Mouse (Mus musculus) fibroblast of lung, adult 2 months (primary cell): Measurements from ENCODE around the gene Pdcd6ip.
"Not testable (repeated sequence)": the region's sequence is repeated elsewhere in the genome, so short reads cannot be mapped to it uniquely, and the experiment has no call there.

Experiments
- DNase-seq: peaks from one replicate; pipeline ENCODE4 v3.0.0-alpha.2; 2011; ENCODE audit warnings: low read depth

Gene Pdcd6ip

DNA sequence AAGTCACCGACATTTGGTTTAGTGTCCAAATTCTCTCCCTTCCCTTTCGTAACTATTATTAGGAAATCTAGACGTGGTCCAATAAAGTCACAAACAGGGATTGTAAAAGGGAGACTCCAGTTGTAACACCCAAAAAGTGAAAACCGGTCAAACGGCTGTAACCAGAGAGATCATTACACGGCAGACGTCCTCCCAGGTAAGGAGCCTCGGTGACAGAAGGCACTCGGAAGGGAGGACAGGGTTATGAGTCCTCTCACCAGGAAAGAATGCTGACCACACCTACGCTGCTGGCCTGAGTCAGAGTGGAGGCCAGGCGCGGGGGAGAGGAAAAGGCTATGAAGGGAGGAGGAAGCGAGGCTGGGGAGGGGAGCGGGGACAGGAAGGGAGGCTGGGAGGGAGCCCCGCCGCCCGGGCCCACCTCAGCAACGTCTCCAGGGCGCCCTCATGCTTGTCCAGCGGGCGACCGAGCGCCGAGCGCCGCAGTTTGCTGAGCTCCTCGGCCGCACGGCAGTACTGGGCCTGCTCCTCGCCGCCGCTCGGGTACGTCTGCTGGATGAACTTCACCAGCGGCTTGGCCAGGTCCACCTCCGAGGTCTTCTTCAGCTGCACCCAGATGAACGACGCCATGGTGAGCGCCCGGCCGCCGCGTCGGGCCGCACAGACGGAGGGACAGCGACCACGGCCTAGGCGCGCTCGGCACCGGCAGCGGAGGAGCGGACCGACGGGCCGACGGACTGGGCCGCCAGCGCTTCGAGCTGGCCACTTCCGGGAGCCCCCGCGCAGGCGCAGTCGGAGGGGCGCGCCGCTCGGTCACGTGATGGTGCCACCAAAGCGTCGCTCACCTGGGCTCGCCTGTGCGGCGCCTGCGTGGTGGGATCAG lies at the start of gene Pdcd6ip:
Gene Pdcd6ip (minus strand): TSS at position 779 of the 880 bp plus-strand sequence.
- peak; percentile 69 for DNase-seq

DNA sequence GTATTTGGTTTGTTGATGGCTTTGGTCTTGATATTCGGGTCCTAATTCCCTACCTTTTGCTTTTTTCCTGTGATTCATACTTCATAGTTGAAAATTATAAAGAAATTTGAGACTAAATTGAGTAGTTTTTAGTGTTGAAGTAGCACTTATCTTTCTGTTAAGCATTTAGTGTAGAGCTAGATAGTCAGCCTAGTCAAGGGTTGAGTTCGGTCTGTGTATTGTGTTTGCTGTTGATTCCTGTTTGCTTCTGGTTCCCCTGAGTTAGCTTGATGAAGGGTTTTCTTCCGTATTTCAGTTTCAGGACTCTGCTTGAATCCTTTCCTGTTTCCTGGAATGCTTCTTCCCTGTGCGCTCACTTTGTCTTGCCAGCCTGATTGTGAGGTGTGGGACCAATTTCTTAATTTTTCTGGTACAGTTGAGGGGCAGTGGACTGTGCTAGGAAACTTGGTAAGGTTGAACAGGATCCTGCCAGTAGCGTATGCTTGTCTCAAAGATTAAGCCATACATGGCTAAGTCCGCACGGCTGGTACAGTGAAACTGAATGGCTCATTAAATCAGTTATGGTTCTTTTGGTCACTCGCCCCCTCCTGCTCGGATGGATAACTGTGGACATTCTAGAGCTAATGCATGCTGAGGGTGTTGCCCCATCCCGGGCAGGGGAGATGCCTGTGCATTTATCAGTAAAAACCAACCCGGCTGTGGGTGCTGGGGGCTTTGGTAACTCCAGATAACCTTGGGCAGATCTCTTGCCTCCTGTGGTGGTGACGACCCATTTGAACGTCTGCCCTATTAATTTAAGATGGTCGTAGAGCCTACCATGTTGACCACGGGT lies 48.0 kb upstream of the Pdcd6ip start:
- DNase-seq = no peak

DNA sequence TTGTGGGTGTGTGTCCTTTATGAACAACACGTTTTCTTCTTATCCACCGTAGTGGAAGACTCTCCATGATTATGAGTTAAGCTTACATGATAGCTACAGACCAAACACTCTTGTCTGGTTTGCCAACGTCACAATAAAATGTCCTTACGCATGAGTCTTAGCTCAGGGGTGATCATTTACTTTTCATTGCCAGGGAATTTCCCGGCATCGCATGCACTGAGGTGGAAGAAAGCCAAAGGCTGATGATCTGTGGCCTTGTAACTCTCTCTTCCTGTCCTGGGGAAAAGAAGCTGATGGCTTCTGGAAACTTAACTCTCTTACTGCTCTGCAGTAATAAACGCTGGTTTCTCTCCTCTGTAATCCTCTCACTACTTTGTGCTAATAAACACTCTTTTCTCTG lies 41.3 kb upstream of the Pdcd6ip start:
- DNase-seq = no peak

DNA sequence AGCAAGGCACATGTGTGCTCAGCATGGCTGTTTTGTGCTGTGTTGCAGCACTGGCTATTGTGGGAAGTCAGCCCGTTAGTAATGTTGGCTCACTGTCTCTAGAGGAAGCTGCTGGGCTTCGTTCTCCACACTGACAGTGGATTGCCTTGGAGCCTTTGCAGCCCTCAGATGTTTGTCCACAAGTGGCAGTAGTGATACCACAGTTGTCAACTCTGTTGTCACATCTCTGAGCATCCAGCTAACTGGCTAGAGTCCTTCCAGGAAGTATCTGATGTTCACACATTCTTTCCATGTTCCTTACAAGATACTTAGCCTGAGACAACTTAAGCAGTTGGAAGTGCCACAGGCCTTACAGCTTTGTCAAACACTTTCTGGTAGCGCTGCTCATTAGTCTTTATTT lies 35.2 kb upstream of the Pdcd6ip start:
- DNase-seq = no peak

DNA sequence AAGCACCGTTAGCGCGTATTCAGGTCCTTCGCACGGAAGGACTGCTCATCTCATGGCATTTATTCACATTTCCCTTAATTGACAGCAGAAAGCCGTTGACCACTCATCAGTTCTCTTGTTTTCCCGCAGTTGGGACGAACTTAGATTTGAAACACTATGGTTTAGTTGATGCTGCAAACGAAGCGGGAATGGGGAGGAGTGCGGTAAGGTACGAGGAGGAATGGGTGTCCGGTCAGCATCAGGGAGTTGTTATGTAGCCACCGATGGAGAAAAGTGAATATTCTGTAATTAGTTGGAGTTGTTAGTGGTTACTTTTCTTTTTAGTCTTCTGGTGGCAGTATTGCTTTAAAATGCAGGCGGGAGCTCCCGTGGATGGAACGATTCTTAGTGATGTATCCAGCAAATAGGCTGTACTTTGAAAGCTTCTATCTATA lies 34.3 kb upstream of the Pdcd6ip start:
- DNase-seq = no peak

DNA sequence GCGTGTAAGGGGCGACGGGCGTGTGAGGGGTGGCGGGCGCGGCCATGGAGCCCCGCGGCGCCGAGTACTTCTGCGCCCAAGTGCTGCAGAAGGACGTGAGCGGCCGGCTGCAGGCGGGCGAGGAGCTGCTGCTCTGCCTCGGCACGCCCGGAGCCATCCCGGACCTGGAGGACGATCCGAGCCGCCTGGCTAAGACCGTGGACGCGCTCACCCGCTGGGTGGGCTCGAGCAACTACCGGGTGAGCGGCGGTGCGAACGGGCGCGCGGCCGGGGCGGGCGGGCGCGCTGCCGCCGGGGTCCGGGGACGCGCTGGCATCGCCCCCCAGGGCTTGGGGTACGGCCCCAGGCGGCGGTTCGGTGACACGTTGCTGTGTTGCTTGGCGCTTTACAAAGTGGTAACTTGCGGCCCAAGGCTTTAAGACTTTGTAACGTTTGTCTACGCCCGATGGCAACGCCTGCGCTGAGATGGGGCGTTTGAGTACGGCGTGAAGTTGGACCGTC lies 33.6 kb upstream of the Pdcd6ip start:
- DNase-seq = no peak

DNA sequence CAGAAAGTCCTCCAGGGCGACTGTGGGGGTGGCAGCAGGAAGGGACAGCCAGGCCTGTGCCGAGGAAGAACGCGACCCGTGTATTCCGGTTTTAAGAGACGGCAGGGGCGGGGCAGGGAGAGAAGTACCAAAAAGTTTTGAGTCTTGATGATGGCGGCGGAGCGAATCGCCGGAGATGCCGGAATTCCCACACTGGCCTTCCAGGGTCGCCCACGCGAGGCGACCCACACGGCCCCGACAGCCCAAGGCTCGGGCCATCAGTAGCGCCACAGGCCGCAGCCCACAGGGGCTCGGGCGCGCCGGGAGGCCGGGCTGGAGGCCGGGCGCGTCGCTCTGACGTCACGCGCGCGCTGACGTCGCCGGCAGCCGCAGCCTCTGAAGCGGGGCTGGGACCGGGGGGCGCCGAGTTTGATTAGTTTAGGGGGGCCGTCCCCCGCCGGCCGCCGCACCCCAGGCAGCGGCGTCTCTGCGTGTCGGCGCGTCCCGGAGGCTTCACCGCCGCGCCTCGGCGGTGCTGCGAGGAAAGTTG lies 33.1 kb upstream of the Pdcd6ip start, which contains the start of gene Clasp2:
Gene Clasp2 (plus strand): TSS at position 366 of the 529 bp plus-strand sequence.
- no peak for DNase-seq

DNA sequence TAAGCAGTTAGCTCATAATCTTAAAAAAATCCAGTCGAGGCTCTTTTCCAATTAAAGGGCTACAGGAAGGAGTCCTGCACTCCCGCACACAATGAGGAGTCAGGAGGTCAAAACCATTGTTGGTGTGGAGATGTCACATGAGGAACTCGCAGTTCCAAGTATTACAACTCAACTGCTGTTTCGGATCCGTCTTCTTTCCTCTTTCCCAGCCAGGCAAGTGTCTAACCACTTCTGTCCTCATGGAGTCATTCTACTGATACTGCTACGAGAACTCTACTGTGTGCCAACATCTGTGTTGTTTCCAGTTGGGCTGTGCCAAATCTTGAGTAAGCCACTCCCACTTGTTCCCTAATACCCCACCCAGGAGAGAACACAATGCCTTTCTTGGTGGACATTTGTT lies 30.9 kb upstream of the Pdcd6ip start:
- no peak for DNase-seq

DNA sequence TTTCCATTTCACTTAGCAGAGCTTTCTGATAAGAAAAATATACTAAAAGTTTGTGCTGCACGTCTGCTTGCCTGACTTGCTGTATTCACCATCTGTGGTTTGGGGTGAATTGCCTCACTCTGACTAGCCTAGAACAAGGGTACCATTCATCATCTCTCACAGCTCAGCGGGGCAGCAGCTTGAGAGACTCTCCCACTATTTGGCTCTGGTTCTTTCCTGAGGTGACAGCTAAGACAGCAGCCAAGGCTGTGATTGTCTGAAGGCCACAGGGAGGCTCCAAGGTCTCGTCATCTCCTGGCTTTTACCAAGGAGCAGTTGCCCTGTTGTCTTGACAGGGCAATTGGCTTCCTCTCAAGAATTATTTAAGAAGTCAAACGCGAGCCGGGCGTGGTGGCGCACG lies 30.0 kb upstream of the Pdcd6ip start:
- DNase-seq = peak; percentile 87

DNA sequence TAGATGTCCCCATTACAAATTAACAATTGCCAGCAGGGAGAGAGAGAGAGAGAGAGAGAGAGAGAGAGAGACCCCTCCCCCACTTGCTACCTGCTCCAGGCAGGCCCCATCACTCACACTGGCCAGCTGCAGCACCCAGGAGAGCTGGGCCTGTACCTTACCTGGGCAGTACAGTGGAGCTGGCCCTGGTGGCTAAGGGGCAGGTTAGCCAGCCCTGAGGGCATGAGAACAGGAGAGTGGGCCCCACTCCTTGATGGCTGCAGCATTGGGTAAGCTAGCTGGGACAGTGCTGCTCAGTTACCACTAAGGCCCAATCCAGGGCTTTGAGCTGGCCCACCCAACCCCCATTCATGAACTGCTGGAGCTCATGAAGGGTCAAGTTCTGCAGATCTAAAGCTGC lies 27.9 kb upstream of the Pdcd6ip start:
- no peak for DNase-seq

DNA sequence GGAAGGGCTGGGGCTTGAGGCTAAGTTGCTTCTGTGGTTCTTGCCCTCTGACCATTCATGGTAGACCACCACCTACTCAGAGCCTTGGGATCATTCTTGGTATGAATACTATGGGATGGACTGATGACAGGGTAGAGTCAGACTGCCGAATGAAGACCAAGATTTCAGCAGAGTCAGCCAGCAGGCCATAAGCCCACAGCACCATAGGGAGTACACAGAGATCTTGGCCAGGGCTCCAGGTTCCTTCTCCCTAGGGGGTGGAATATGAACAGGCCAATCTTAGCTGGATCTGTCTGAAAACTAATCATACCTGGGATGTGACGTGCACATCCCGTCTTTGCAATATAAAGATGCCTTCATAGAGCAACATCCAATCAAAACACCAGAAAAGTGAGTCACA lies 23.5 kb upstream of the Pdcd6ip start:
- DNase-seq = peak; percentile 65

DNA sequence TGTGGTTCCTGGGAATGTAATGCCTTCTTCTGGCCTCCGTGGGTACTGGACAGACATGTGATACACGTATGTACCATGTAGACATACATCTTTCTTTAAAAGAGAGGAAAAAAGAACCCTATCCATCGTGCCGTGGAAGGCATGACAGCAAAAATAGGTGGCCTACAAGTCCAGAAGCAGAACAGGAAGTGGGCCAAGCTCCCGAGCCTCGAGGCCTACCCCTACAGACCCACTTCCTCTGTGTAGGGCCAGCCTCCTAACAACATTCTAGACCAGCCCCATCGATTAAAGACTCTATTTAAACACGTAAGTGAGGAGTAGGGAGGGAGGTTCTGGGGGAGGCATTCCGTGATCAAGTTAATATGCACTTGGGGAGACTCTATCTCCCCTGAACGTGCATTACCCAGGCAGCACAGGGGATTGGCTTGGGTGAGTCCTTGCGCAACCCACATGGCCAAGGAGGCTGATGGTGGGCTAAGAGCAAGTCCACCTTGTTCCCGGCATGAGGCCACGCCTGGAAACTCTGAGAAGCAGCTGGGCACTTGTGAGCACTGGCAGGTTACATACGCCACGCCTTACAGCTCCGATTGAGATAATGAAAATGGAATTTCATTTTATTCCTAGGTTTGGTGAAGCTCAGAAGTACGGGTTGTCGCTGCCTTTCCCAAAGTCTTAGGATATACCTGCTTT lies 19.1 kb upstream of the Pdcd6ip start:
- no peak for DNase-seq

DNA sequence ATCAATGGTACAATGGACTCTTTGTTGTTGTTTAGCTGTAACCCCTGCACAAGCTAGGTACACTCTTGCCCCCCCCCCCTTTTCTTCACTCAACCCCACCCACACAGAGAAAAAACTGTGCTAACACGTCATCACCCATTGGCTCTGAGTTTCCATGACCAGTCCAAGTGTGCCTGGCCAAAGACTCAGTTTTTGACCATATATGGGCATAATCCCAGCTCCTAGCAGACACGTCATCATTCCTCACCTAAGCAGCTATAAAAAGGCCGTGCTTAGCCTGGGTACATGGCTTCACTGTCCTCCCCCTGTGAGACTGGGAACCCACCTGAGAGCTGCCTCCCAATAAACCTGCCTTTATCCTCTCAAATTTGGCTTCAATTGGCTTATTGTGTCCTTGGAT lies 18.1 kb upstream of the Pdcd6ip start:
- no peak for DNase-seq

DNA sequence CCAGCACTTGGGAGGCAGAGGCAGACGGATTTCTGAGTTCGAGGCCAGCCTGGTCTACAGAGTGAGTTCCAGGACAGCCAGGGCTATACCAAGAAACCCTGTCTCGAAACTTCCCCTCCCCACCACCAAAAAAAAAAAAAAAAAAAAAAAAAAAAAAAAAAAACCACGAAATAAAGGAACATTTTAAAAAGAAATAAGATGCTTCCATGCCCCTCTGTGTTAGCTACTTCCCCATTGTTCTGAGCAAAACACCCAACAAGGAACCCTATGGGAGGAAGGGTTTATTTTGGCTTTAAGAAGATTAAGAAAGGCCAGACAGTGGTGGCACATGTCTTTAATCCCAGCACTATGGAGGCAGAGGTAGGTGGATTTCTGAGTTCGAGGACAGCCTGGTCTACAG lies 17.6 kb upstream of the Pdcd6ip start:
- DNase-seq = not testable (repeated sequence)

DNA sequence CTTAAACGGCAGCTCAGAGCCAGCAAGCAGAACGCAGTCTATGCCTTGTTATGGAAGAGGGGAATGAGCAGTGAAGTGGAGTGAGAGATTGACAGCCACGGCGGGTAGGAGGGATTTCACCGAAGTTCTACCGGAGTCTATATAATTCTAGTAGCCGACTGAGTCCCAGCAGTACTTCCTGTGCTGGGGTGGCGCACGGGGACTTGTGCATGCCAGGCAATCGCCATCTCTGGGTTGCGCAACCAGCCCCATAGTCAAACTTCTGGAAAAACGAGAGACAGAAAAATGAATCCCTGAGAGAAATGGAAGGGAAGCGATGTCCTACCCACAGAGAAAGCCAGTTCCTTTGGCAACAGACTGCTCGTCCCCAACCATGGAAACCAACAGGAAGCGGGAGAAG lies 16.6 kb upstream of the Pdcd6ip start:
- DNase-seq = no peak

DNA sequence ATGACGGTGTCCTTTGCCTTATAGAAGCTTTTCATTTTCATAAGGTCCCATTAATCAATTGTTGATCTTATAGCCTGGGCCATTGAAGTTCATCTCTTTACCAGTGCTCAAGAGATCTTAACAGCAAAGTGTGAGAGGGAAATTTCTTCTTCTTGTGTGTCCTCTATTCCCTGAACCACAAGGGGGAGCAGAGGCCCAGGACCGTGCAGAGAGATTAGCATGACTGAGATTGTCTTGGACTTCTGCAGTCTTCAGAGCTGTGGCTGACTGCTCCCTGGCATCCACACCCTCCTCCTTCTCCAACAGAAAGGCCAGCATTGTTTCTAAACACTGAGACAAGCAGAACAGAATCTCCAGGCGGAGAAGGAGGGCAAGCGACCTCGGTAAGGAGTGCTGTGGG lies 11.0 kb upstream of the Pdcd6ip start:
- peak; percentile 57 for DNase-seq

DNA sequence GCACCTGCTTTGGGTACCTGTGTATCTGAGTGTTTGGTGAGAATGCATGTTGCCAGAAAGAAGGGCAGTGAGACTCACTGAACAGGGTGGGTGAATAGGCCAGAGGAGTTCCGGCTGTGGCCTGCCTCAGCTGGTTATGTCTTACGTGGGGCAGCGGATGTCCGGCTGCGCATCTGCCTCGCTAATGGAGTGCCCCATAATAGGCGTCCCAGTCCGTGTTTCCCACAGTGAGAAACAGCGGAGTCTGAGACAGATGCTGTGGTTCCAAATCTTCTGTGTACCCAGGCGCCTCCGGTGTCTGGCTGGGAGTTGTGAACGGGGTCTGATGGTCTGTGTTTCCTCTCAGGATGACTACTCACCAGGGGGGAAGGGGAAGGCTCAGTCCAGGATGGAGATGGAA lies 2.8 kb upstream of the Pdcd6ip start:
- DNase-seq = no peak

DNA sequence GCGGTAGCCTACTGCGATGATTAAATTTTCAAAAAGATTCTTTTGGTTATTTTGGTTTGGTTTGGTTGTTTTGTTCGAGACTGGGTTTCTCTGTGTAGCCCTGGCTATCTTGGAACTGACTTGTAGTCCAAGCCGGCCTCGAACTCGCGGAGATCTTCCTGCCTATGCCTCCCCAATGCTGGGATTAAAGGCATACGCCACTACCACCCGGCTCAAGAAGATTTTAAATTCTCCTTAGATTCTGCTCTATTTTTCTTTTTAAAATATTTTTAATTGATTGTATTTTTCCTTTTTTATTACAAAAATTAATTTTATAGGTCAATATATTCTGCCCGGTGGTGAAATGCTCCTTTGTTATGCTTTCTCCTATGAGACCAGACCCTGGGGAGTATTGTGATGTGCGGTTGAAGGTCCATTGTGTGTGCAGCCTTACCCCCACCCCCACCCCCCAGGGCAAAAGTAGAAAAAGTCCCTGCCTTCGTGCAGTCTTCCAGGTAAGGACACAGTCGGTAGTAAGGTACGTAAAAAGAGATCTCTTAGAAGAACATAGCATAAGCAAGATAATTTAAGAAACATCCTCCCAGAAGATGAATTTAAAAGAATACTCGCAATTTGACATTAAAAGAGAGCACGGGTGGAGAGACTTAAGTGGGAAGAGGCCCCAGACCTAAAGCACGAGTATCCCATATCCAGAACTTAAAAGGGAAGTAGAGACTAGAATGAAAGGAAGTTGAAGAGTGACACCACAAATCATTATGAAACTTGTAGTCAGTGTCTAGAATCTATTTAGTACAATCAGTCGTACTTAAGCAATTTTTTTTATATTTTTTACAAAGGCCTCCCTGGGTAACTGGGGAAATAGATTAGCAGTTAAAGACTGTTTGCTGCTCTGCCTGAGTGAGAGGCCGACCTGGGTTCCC lies 562 bp upstream of the Pdcd6ip start:
- DNase-seq = no peak

DNA sequence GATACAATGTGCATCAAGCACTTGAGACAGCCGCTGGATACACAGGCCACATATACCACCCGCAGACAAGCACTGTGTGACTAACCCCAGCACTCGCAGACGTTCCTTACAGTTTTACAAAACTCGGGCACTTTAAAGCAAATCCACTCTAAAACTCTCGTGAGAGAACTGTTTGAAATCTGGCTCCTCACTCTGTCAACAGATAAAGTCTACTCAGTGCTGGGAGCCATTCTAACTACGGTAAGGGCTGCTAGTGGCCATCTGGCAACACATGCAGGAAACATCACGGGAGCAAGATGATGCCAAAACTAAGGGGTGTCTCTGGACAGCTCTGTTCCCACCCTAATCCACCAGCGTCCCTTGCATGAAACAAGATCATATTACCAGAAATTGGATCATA lies 1.2 kb downstream of the Pdcd6ip start:
- no peak for DNase-seq

DNA sequence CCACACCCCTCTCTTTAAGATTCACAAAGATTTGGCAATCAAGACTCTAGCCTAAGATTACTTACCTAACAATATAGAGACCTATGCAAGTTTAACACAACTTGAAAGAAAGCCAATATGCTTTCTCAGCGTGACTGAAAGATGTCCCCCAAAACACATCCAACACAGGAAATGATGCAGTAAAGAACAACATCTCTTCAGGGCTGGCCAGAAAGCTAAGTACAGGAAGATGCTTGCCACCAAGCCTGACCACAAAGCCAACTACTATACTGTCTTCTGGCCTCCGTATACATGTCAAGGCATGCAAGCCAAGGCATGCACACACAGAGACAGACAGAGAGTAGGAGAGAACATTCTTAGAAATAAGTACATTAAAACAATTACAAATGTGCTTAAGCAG lies 2.0 kb downstream of the Pdcd6ip start:
- no peak for DNase-seq
